Mouse (Mus musculus): Measurements from ENCODE around the gene Aldh1b1. TPM values are rescaled to one million over a fixed set of nuclear protein-coding genes. Genes with fewer than 3 reads are reported as not detected.

Gene Aldh1b1
- polyA plus RNA-seq, 1 experiment = 4.2 TPM

GRCm38 (mm10) chr4:45766774-45767173, 32.0 kb upstream of the Aldh1b1 start:
- 96% methylated on average over 7 of the region's 7 CpGs for WGBS
- Histone ChIP-seq H3K27ac (ENCODE audit: insufficient read depth, low read depth, low read length) (no peak overlapping the region), H3K27me3 (replicated peaks; ENCODE audit: control insufficient read depth, insufficient read depth, low read length) (no peaks in the 10 kb centered on the region), H3K4me1 (ENCODE audit: control insufficient read depth, insufficient read depth, low read length) (no peaks in the 10 kb centered on the region), H3K4me3 (ENCODE audit: insufficient read depth, low read depth, low read length) (no peak overlapping the region), H3K36me3 (ENCODE audit: control insufficient read depth, insufficient read depth, low read length) (no peaks in the 10 kb centered on the region)
- no peak for DNase-seq
- no peak for TF ChIP-seq POLR2A (IDR thresholded peaks at IDR 0.05; ENCODE audit: low read depth, low read length)
- no peak for TF ChIP-seq CTCF (conservative IDR thresholded peaks at IDR 0.05; ENCODE audit: insufficient read depth, insufficient read length, low read depth, low read length)

GRCm38 (mm10) chr4:45767891-45768558, 30.8 kb upstream of the Aldh1b1 start:
- TF ChIP-seq CTCF (conservative IDR thresholded peaks at IDR 0.05; ENCODE audit: insufficient read depth, insufficient read length, low read depth, low read length) (no peak), POLR2A (IDR thresholded peaks at IDR 0.05; ENCODE audit: low read depth, low read length) (no peak)
- Histone ChIP-seq H3K4me3 (ENCODE audit: insufficient read depth, low read depth, low read length) (no peak overlapping the region), H3K27ac (ENCODE audit: insufficient read depth, low read depth, low read length) (no peak overlapping the region), H3K4me1 (ENCODE audit: control insufficient read depth, insufficient read depth, low read length) (no peaks in the 10 kb centered on the region), H3K27me3 (replicated peaks; ENCODE audit: control insufficient read depth, insufficient read depth, low read length) (no peaks in the 10 kb centered on the region), H3K36me3 (ENCODE audit: control insufficient read depth, insufficient read depth, low read length) (no peaks in the 10 kb centered on the region)
- WGBS = 59% methylated on average over 11 of the region's 11 CpGs
- DNase-seq = no peak

DNA sequence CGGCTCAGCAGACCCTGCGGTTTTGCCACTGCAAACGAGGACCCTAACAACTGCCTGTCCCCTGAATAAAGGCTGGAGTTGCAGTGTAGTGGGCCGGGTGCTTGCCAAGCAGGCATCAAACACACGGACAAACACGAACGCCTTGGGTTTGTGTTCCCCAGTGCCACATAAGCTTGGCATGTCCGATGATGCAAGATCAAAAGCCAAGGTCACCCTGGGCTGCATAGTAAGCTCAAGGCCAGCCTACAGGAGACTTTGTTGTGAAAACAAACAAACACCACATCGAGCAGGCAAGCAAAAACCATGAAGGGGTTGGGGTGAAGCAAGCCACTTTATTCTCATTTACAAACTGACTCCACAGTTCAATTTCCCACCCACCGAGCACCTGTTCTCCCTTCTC, 29.7 kb upstream of the Aldh1b1 start:
- Histone ChIP-seq H3K27ac (ENCODE audit: insufficient read depth, low read depth, low read length) (no peak overlapping the region), H3K27me3 (replicated peaks; ENCODE audit: control insufficient read depth, insufficient read depth, low read length) (no peaks in the 10 kb centered on the region), H3K36me3 (ENCODE audit: control insufficient read depth, insufficient read depth, low read length) (no peaks in the 10 kb centered on the region), H3K4me3 (ENCODE audit: insufficient read depth, low read depth, low read length) (no peak overlapping the region), H3K4me1 (ENCODE audit: control insufficient read depth, insufficient read depth, low read length) (no peaks in the 10 kb centered on the region)
- TF ChIP-seq POLR2A (IDR thresholded peaks at IDR 0.05; ENCODE audit: low read depth, low read length) (no peak), CTCF (conservative IDR thresholded peaks at IDR 0.05; ENCODE audit: insufficient read depth, insufficient read length, low read depth, low read length) (no peak)
- WGBS = 68% methylated on average over 10 of the region's 10 CpGs
- DNase-seq = peak; percentile 13

GRCm38 (mm10) chr4:45769791-45770637, 28.8 kb upstream of the Aldh1b1 start:
- WGBS = 63% methylated on average over 10 of the region's 10 CpGs
- no peak overlapping the region for H3K4me3 ChIP-seq (ENCODE audit: insufficient read depth, low read depth, low read length)
- no peak for DNase-seq
- no peaks in the 10 kb centered on the region for H3K27me3 ChIP-seq (replicated peaks; ENCODE audit: control insufficient read depth, insufficient read depth, low read length)
- H3K36me3 ChIP-seq (ENCODE audit: control insufficient read depth, insufficient read depth, low read length) = no peaks in the 10 kb centered on the region
- no peak overlapping the region for H3K27ac ChIP-seq (ENCODE audit: insufficient read depth, low read depth, low read length)
- TF ChIP-seq CTCF (conservative IDR thresholded peaks at IDR 0.05; ENCODE audit: insufficient read depth, insufficient read length, low read depth, low read length) = no peak
- no peak for TF ChIP-seq POLR2A (IDR thresholded peaks at IDR 0.05; ENCODE audit: low read depth, low read length)
- H3K4me1 ChIP-seq (ENCODE audit: control insufficient read depth, insufficient read depth, low read length) = no peaks in the 10 kb centered on the region

- WGBS = 80% methylated on average over 4 of the region's 4 CpGs
- no peaks in the 10 kb centered on the region for H3K36me3 ChIP-seq (ENCODE audit: control insufficient read depth, insufficient read depth, low read length)
- no peak overlapping the region for H3K27ac ChIP-seq (ENCODE audit: insufficient read depth, low read depth, low read length)
- no peak for DNase-seq
- TF ChIP-seq CTCF (conservative IDR thresholded peaks at IDR 0.05; ENCODE audit: insufficient read depth, insufficient read length, low read depth, low read length) (no peak), POLR2A (IDR thresholded peaks at IDR 0.05; ENCODE audit: low read depth, low read length) (no peak)
- H3K4me1 ChIP-seq (ENCODE audit: control insufficient read depth, insufficient read depth, low read length) = no peaks in the 10 kb centered on the region
- H3K27me3 ChIP-seq (replicated peaks; ENCODE audit: control insufficient read depth, insufficient read depth, low read length) = no peaks in the 10 kb centered on the region
- no peak overlapping the region for H3K4me3 ChIP-seq (ENCODE audit: insufficient read depth, low read depth, low read length)
These were observed 28.2 kb upstream of the Aldh1b1 start for GRCm38 (mm10) chr4:45770638-45771033.

- Histone ChIP-seq H3K27me3 (replicated peaks; ENCODE audit: control insufficient read depth, insufficient read depth, low read length) (no peaks in the 10 kb centered on the region), H3K4me3 (ENCODE audit: insufficient read depth, low read depth, low read length) (no peak overlapping the region), H3K4me1 (ENCODE audit: control insufficient read depth, insufficient read depth, low read length) (no peaks in the 10 kb centered on the region), H3K36me3 (ENCODE audit: control insufficient read depth, insufficient read depth, low read length) (no peaks in the 10 kb centered on the region), H3K27ac (ENCODE audit: insufficient read depth, low read depth, low read length) (no peak overlapping the region)
- DNase-seq = no peak
- 57% methylated on average over 8 of the region's 8 CpGs for WGBS
- no peak for TF ChIP-seq POLR2A (IDR thresholded peaks at IDR 0.05; ENCODE audit: low read depth, low read length)
- no peak for TF ChIP-seq CTCF (conservative IDR thresholded peaks at IDR 0.05; ENCODE audit: insufficient read depth, insufficient read length, low read depth, low read length)
These were observed 27.6 kb upstream of the Aldh1b1 start for GRCm38 (mm10) chr4:45771173-45771572.

- DNase-seq = peak; percentile 40
- Histone ChIP-seq H3K4me1 (ENCODE audit: control insufficient read depth, insufficient read depth, low read length) (no peaks in the 10 kb centered on the region), H3K36me3 (ENCODE audit: control insufficient read depth, insufficient read depth, low read length) (no peaks in the 10 kb centered on the region), H3K27ac (ENCODE audit: insufficient read depth, low read depth, low read length) (no peak overlapping the region), H3K27me3 (replicated peaks; ENCODE audit: control insufficient read depth, insufficient read depth, low read length) (no peaks in the 10 kb centered on the region), H3K4me3 (ENCODE audit: insufficient read depth, low read depth, low read length) (no peak overlapping the region)
- TF ChIP-seq CTCF (conservative IDR thresholded peaks at IDR 0.05; ENCODE audit: insufficient read depth, insufficient read length, low read depth, low read length) (peak; percentile 58), POLR2A (IDR thresholded peaks at IDR 0.05; ENCODE audit: low read depth, low read length) (no peak)
- 3% methylated on average over 5 of the region's 5 CpGs for WGBS
These were observed 27.2 kb upstream of the Aldh1b1 start for GRCm38 (mm10) chr4:45771619-45772018.

All from kidney, adult 2 months (tissue).